Mouse (Mus musculus): Measurements from ENCODE around the gene Arsg.

The Arsg gene

DNA sequence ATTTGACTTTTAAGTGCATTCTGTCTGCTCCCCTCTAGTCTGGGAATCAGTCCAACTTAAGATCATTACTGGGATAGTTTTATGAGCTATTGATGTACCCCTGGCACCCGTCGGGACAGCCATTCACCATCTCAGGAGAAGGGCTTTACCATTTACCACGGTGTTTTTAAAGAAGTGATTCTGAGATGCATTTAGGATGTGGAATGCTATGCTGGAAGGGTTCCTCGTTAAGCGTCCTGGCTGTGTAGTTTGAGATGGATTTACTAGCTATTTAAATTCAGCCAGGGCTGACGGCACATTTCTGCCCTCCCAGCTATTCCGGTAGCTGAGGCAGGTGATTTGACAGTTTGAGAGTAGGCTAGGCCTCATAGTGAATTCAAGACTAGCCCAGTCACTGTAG, 71.3 kb downstream of the Arsg start:
- WGBS, result 64% methylated on average over 7 of the region's 7 CpGs

DNA sequence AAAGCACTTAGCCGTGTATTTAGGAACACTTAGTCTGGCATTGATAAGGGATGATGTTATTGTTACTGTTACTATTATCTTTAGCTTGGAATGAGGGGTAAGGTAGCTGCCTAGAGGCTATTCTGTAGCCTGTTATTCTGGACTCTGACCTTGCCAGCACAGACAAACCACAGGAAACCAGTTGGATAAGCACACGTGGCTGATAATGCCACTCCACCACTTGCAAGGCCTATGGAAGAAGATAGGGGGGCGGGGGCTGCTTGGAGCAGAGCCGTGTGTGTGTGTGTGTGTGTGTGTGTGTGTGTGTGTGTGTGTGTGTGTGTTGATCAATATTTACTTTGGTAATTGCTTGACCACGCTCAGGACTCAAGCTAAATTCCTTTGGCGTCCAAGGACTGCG, 72.1 kb downstream of the Arsg start:
- 85% methylated on average over 7 of the region's 7 CpGs for WGBS

DNA sequence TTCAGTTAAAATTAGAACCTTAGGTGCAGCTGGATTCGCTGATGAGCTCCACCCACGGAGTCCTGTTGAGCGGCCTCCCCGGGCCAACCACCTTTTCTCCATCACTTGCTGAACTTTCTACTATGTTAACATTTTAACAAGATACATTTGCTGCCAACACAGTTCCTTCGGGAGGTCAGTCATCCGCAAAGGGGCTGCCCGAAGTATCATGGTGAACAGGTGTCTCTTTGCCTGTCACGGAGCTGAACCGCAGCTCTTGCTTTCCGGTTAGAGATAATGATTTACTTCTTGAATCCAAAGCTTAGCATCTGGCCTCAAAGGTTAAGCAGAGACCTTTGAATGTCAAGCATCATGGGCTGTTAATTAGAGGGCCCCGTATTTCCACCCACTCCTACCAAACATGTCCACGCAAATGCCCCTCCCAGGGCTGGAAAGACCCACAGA, 72.5 kb downstream of the Arsg start:
- WGBS, result 86% methylated on average over 12 of the region's 12 CpGs

GRCm38 (mm10) chr11:109546305-109547001, 73.3 kb downstream of the Arsg start:
- 78% methylated on average over 16 of the region's 16 CpGs for WGBS

DNA sequence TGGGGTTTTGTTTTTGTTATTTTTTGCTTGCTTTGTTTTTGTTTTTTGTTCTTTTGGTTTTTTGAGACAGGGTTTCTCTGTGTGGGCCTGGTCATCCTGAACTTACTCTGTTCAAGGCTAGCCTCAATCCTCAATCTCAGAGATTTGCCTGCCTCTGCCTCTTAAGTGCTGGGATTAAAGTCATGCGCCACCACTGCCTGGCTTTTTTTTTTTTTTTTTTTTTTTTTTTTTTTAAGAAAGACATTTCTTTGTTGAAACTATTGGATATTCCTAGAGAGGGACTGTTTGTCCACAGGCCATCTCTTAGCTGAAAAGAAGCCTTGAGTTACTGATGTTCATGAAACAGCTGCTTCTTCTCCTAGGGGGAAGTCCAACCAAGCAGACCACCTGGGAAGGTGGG, 74.5 kb downstream of the Arsg start:
- WGBS, result 100% methylated on average over 1 of the region's 1 CpGs

DNA sequence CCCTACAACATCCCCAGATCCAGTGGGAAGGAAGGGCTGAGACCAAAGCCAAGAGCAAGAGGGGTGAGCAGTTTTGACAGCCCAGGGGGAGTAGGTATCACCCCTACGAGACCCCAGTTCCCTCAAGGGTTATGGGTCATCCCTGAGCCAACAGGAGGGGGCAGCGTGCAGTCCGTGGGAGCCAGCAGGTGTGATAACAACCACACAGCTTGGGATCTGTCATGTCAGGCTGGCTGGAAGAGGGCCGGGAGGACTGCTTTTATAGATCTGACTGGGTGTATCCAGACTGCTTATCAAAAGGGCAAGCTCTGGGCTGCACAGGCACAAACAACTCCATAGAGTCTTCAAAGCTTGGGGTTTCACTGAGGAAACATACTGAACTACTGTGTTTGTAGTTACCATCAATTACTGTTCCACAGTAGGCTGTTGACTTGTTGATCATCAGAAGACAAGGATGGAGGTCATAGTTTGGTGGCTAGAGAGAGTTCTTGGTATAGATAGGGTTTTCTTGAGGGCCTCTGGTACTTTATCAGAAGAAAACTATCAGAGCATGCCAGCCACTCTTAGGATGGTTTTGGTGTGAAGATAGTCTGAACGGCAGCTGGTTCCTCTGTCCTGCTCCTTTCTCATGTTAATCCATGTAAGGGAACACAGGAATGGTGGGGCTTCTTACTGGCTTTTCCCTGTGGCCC, 76.6 kb downstream of the Arsg start:
- 90% methylated on average over 5 of the region's 5 CpGs for WGBS

- WGBS, result 90% methylated on average over 4 of the region's 4 CpGs
Observed at GRCm38 (mm10) chr11:109553921-109554320, 80.7 kb downstream of the Arsg start.

- WGBS, result 65% methylated on average over 3 of the region's 3 CpGs
Observed at GRCm38 (mm10) chr11:109554443-109554842, 81.3 kb downstream of the Arsg start.

DNA sequence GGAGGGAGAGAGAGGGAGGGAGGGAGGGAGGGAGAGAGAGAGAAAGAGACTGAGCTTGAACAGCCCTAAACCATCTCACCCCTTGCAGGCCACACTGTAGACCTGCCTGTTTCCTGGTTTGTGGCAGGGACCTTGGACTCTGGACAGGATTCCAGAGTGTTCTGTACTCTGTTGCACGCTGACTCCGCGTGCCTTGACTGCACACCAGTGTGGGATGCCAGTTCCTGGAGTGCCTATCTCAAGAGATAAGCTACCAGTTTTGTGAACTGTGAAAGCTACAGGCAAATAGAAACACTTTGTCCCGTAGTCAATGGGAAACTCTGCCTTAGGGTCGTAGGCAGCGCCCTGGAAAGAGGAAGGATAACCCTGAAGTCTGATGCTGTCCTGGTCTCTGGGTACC, 83.0 kb downstream of the Arsg start:
- WGBS, result 87% methylated on average over 6 of the region's 6 CpGs

- WGBS, result 83% methylated on average over 11 of the region's 11 CpGs
Observed at GRCm38 (mm10) chr11:109557419-109557818, 84.2 kb downstream of the Arsg start.

- WGBS, result 91% methylated on average over 12 of the region's 12 CpGs
Observed at GRCm38 (mm10) chr11:109559241-109559640, 86.1 kb downstream of the Arsg start.

DNA sequence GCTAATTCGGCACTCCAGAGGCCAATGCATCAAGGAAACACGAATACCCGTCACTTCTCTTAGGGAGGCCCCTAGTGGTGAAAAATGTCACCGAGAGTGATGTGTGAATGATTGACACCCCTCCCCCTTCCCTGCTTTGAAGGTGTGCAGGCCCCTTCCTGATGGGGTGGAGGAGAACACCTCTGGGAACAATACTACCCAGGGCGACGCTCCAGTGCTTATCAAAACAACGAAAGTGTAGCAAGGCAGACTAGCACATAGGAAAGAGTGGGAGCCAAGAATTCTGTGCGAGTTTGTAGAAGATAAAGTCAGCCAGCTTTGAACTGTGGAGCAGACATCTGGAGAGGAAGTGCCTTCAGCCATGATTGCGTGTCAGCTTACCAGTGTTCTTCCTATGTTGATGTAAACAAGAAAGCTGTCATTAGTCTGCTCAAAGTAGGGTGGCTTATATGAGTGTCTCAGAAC, 87.7 kb downstream of the Arsg start:
- WGBS, result 45% methylated on average over 9 of the region's 9 CpGs

DNA sequence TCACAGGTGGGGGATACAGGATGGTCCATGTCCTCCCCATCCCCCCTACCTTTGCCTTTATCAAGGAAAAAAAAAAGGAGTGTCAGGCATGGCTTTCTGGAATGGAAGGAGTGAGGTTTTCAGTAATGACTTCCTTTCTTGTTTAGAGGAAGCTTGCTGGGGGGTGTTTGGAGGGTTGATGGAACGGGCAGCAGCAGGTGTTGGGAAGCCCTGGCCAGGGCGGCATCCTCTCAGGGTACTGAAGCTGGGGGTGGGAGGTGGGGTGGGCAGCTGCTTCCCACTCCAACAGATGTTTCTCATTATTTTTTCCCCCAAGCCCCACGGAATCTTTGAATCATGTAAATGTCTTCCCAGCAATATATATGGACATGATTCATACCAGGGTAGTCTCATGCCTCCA, 88.3 kb downstream of the Arsg start:
- 58% methylated on average over 3 of the region's 3 CpGs for WGBS

- WGBS, result 95% methylated on average over 4 of the region's 4 CpGs
Observed at GRCm38 (mm10) chr11:109563708-109564107, 90.5 kb downstream of the Arsg start.

- WGBS, result 76% methylated on average over 15 of the region's 15 CpGs
Observed at GRCm38 (mm10) chr11:109564466-109565214, 91.5 kb downstream of the Arsg start.

DNA sequence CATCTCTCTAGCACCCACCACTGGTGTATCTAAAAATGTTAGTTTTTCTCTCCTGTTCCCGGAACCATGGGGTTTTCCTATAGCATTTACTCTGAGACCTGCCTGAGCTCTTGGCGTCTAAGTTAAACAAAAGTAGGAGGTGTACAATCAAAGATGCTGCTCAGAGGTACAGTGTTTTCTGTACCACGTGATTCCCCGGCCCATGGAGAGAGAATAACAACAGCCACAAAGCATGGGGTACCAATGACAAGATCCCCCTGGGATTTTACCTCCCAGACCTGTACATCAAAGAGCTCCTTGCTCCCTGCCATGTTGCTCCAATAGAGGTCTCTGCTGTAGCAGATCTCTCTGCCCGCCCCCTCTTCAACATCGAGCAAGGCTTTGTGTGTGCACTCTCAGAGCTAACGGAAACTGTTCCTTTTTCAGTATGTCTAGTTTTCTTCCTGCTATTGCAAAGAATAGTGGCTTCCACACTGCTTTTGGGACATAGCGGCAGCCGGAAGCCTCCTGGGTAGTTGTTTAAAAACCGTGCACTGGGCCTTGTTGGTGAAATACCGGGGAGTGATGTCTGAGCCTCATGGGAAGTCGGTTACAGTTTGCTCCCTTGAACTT, 95.9 kb downstream of the Arsg start:
- 56% methylated on average over 12 of the region's 12 CpGs for WGBS

GRCm38 (mm10) chr11:109569809-109570208, 96.6 kb downstream of the Arsg start:
- 71% methylated on average over 7 of the region's 7 CpGs for WGBS

- WGBS, result 88% methylated on average over 11 of the region's 11 CpGs
Observed at GRCm38 (mm10) chr11:109572051-109572450, 98.9 kb downstream of the Arsg start.

- WGBS, result 80% methylated on average over 2 of the region's 2 CpGs
Observed at GRCm38 (mm10) chr11:109574604-109575003, 101.4 kb downstream of the Arsg start.

DNA sequence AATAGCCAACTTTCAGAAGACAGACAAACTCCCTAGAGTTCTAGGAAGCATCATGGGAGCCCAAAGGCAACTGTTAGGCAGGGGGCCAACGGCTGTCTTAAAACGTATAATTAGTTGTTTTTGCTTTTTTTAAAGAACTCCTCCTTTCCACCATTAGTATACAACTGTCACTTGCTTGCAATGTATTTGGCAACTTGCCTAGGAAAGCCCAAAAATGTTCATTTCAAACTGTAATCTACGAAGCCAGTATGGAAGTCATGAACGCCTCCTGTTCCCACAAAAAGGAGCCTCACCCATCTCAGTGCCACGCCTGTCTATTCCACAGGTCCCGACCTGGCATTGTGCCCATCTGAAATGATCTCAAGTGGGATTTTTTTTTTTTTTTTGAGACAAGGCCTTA, 102.7 kb downstream of the Arsg start:
- 72% methylated on average over 6 of the region's 6 CpGs for WGBS

DNA sequence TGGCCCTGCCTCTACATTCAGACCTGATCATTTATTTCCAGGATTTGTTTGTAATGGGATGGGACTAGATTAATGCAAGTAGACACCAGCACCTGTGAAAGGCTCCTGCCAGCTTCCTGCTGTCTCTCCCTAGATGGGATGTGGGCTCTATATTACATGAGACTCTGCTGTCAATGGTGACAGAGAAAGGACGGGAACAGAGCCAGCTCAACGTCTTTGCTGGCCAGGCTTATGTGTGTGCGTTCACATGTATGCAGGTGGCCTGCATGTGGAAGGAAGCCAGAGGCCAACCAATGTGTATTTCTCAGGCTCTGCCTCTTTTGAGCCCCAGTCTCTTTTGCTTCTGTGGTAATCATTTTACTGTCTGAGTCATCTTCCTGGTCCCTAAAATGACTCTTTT, 105.4 kb downstream of the Arsg start:
- 65% methylated on average over 3 of the region's 3 CpGs for WGBS

- WGBS, result 91% methylated on average over 9 of the region's 9 CpGs
Observed at GRCm38 (mm10) chr11:109579999-109580398, 106.8 kb downstream of the Arsg start.

Measured in cerebral cortex, adult 2 months (tissue).